Comparison of ENCODE assay signal across 8 mouse cellular contexts in genomic region chr3:83080567-83081055, GRCm38 (mm10). TPM values are rescaled to one million over a fixed set of nuclear protein-coding genes. Genes with fewer than 3 reads are reported as not detected.
DNase-seq lines count a peak whose midpoint lies in the region; ATAC-seq lines count a peak whose summit lies in the region.

No protein-coding gene starts in this region.

- peak overlapping the region; percentile 48; the same call in 1 of the 2 replicates for H3K9ac ChIP-seq in intestine, embryonic 16.5 days (ENCODE audit: low read depth, low read length)

- no peaks in the 10 kb centered on the region for H3K9me3 ChIP-seq in intestine, embryonic 16.5 days (ENCODE audit: control insufficient read depth, low read length)

- no peaks in the 10 kb centered on the region for H3K27me3 ChIP-seq in intestine, embryonic 16.5 days (replicated peaks; ENCODE audit: control insufficient read depth, insufficient read depth, low read length)

- H3K4me2 ChIP-seq in intestine, embryonic 16.5 days (ENCODE audit: low read depth, low read length), result peak overlapping the region; percentile 76

- intact Hi-C loops in gastrocnemius, postnatal 36 days (cut with DNase I), result no loop called here
- intact Hi-C loops in left cerebral cortex, postnatal 25 days (cut with DNase I), result loop anchor here (1.0 kb wide), 1 partner anchor 81 kb away; no protein-coding TSS in a partner anchor

- H3K4me1 ChIP-seq in intestine, embryonic 16.5 days (ENCODE audit: control insufficient read depth, insufficient read depth, low read length), result no peaks in the 10 kb centered on the region

- no peak overlapping the region for H3K27ac ChIP-seq in intestine, embryonic 16.5 days (ENCODE audit: low read length)

- peak overlapping the region; percentile 47 for H3K4me3 ChIP-seq in intestine, embryonic 16.5 days (ENCODE audit: low read length)

- WGBS in intestine, embryonic 16.5 days, result 3% methylated on average over 11 of the region's 11 CpGs

- DNase-seq in urinary bladder, postnatal 14 days (ENCODE audit: low spot score), result peak; percentile 69
- DNase-seq in urinary bladder, postnatal 10 days (ENCODE audit: low spot score), result no peak
- peak; percentile 84 for DNase-seq in embryo, embryonic 10 days (ENCODE audit: low spot score)
- DNase-seq in gastrocnemius, postnatal 36 days, result peak; percentile 25 to 35
- peak; percentile 42 to 57 for DNase-seq in left cerebral cortex, postnatal 25 days (ENCODE audit: low spot score in 2 of 2)
- DNase-seq in right cerebral cortex, postnatal 14 days, result peak; percentile 24

- H3K36me3 ChIP-seq in intestine, embryonic 16.5 days (ENCODE audit: control insufficient read depth, insufficient read depth, low read length), result no peaks in the 10 kb centered on the region

- peak; percentile 80 for ATAC-seq in intestine, embryonic 16.5 days
- ATAC-seq in megakaryocyte-erythroid progenitor cell, adult 5-6 weeks (replicated peaks; ENCODE audit: low FRiP score, low TSS enrichment, poor library complexity, severe bottlenecking), result peak; percentile 95

RNA-seq across cellular contexts. Expression of gene Plrg1, which starts 25.3 kb away (rescaled TPM):
- 10 to 100 TPM; 20.6 to 22.5 TPM for total RNA-seq in gastrocnemius, postnatal 36 days (2021)
- 81.0 and 87.1 TPM in 2 replicates for polyA plus RNA-seq in intestine, embryonic 16.5 days (2015; fragmentation: Nextera tagmentation; extraction: Ambion mirVana)
- 10 to 100 TPM; 38.6 to 41.9 TPM for total RNA-seq in left cerebral cortex, postnatal 25 days (2021)
- total RNA-seq in megakaryocyte-erythroid progenitor cell, adult 5-6 weeks (2014; fragmentation: Nextera tagmentation), result 66.7 and 68.1 TPM in 2 replicates
- 85.2 and 117 TPM in 2 replicates for total RNA-seq in megakaryocyte-erythroid progenitor cell, adult 5-6 weeks (2017)

RNA-seq across cellular contexts. Expression of gene Fgb, which starts 30.9 kb away (rescaled TPM):
- total RNA-seq in gastrocnemius, postnatal 36 days (2021), result under 1 TPM in 1 of 2 experiments, not detected in 1; 0.20 TPM
- polyA plus RNA-seq in intestine, embryonic 16.5 days (2015; fragmentation: Nextera tagmentation; extraction: Ambion mirVana), result 10.5 and 13.7 TPM in 2 replicates
- total RNA-seq in left cerebral cortex, postnatal 25 days (2021), result not detected
- total RNA-seq in megakaryocyte-erythroid progenitor cell, adult 5-6 weeks (2014; fragmentation: Nextera tagmentation), result not detected in 2 replicates
- not detected in 2 replicates for total RNA-seq in megakaryocyte-erythroid progenitor cell, adult 5-6 weeks (2017)

RNA-seq across cellular contexts. Expression of gene Dchs2, which starts 47.1 kb away (rescaled TPM):
- under 1 TPM; 0.64 to 0.99 TPM for total RNA-seq in gastrocnemius, postnatal 36 days (2021)
- polyA plus RNA-seq in intestine, embryonic 16.5 days (2015; fragmentation: Nextera tagmentation; extraction: Ambion mirVana), result 0.06 and 0.12 TPM in 2 replicates
- 1 to 10 TPM; 2.2 to 4.7 TPM for total RNA-seq in left cerebral cortex, postnatal 25 days (2021)
- total RNA-seq in megakaryocyte-erythroid progenitor cell, adult 5-6 weeks (2014; fragmentation: Nextera tagmentation), result not detected in 2 replicates
- not detected in 2 replicates for total RNA-seq in megakaryocyte-erythroid progenitor cell, adult 5-6 weeks (2017)

RNA-seq across cellular contexts. Expression of gene Fga, which starts 54.7 kb away (rescaled TPM):
- under 1 TPM in 1 of 2 experiments, not detected in 1; 0.59 TPM for total RNA-seq in gastrocnemius, postnatal 36 days (2021)
- polyA plus RNA-seq in intestine, embryonic 16.5 days (2015; fragmentation: Nextera tagmentation; extraction: Ambion mirVana), result 11.6 and 19.2 TPM in 2 replicates
- total RNA-seq in left cerebral cortex, postnatal 25 days (2021), result not detected
- not detected in 2 replicates for total RNA-seq in megakaryocyte-erythroid progenitor cell, adult 5-6 weeks (2014; fragmentation: Nextera tagmentation)
- not detected in 2 replicates for total RNA-seq in megakaryocyte-erythroid progenitor cell, adult 5-6 weeks (2017)
